Mouse (Mus musculus) bone marrow, adult 2 months (tissue): ENCODE results near the gene Smarca4. TPM values are rescaled to one million over a fixed set of nuclear protein-coding genes. Genes with fewer than 3 reads are reported as not detected.

Source experiments
- H3K27ac ChIP-seq: fragments of 200-500 bp; 2 replicates; pipeline ENCODE4 v1.5.1; 2012; ENCODE audit warnings: low read depth, mild to moderate bottlenecking, control low read depth, inconsistent platforms, low read length; ENCODE audit not compliant: control insufficient read depth, poor library complexity, insufficient read depth
- H3K4me1 ChIP-seq: fragments of 200-500 bp; 2 replicates; pipeline ENCODE4 v1.6.1; 2011; ENCODE audit warnings: low read length; ENCODE audit not compliant: control insufficient read depth, insufficient read depth
- H3K4me3 ChIP-seq: fragments of 200-500 bp; replicated peaks from 2 replicates; pipeline ENCODE3; 2011; ENCODE audit warnings: mild to moderate bottlenecking, low read depth, low read length, control low read depth; ENCODE audit not compliant: control insufficient read depth
- CTCF ChIP-seq: fragments of 200-500 bp; IDR thresholded peaks from 2 replicates; pipeline ENCODE4 v1.5.1; 2011; ENCODE audit warnings: low read length, control low read depth; ENCODE audit not compliant: control insufficient read depth, insufficient read depth
- POLR2A ChIP-seq: fragments of 200-500 bp; IDR thresholded peaks from 2 replicates; pipeline ENCODE4 v1.6.1; 2011; ENCODE audit warnings: low read depth, mild to moderate bottlenecking, control low read depth, low read length, borderline replicate concordance; ENCODE audit not compliant: control insufficient read depth
- WGBS: fragments of 180-500 bp; shearing (Covaris S2); methylation state at CpG from one replicate; pipeline ENCODE4 v1.1.7; 2018; 5-methylcytosine and 5-hydroxymethylcytosine counted together
- polyA plus RNA-seq: library from polyadenylated mRNA; stranded (reverse); fragments of >200 nt; gene quantifications from 2 replicates; pipeline ENCODE4 v1.2.4, GENCODE M21; 2011; ENCODE audit warnings: low replicate concordance; ENCODE audit not compliant: missing spikeins, insufficient read depth, insufficient read length

Gene Smarca4
- polyA plus RNA-seq, 1 experiment, result 66.3 TPM

DNA sequence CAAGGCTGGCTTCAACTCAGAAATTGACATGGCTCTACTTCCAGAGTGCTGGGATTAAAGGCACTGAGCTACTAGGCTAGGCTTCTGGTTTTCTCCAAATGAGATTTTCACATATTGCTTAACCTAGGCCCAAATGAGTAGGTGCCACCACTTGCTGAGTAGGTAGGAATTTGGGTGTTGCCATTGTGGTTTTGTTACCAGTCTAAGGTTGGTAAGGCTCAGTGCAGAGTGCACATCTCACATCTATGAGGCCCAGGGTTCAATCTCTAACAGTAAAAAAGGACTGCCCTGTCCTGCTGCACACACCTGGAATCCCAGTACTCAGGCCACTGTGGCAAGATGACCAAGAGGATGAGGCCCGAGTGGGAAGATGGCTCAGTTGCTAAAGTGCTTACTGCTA is 30.6 kb upstream of the Smarca4 start:
- TF ChIP-seq CTCF, result no peak
- TF ChIP-seq POLR2A, result no peak
- H3K4me1 ChIP-seq, result no peaks in the 10 kb centered on the region
- H3K27ac ChIP-seq, result no peak overlapping the region
- H3K4me3 ChIP-seq, result no peak overlapping the region
- WGBS, result 86% methylated on average over 1 of the region's 1 CpGs

DNA sequence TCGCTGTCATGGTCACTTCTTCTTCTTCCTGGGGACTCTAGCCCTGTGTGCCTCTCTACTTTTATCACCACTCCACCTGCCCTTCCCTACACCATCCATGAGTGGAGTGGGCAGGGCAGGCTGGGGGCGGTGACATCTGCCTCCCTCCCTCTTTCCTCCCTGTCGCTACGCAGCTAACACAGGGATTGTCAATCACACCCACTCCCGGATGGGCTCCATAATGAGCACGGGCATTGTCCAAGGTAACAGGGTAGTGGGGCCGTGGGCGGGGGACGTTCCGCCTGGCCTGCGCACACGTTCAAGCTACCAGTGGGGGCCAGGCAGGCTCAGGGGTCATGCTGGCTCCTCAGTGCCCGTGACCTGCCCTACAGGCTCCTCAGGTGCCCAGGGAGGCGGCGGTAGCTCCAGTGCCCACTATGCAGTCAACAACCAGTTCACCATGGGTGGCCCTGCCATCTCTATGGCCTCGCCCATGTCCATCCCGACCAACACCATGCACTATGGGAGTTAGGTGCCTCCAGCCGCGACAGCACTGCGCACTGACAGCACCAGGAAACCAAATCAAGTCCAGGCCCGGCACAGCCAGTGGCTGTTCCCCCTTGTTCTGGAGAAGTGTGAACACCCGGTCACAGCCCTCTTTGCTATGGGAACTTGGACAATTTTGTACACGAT is 28.2 kb upstream of the Smarca4 start:
- TF ChIP-seq CTCF (no peak), POLR2A (no peak)
- Histone ChIP-seq H3K27ac (no peak overlapping the region), H3K4me1 (no peaks in the 10 kb centered on the region), H3K4me3 (no peak overlapping the region)
- WGBS, result 89% methylated on average over 23 of the region's 23 CpGs

GRCm38 (mm10) chr9:21588350-21588749 is 27.6 kb upstream of the Smarca4 start:
- TF ChIP-seq POLR2A, result no peak
- no peak for TF ChIP-seq CTCF
- H3K27ac ChIP-seq, result no peak overlapping the region
- H3K4me3 ChIP-seq, result no peak overlapping the region
- WGBS, result 87% methylated on average over 8 of the region's 8 CpGs
- no peaks in the 10 kb centered on the region for H3K4me1 ChIP-seq

DNA sequence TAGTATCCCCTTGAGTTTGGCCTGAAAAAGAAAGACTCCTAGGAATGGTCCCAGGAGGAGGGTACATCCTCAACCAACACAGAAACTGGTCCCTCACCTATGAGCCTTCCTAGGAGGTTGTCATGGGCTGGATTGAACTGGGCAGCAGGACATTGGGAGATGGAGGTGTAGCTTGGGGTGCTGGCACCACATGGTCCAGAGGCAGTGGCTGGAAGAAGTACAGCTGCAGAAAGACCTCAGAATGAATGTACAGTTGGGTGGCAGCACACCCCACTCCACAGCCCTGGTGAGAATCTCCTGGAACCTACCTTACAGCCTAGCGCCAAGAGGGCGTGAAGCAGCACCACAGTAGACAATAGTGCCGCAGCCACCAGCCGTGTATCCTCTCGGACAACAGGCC is 26.4 kb upstream of the Smarca4 start:
- no peak overlapping the region for H3K4me3 ChIP-seq
- TF ChIP-seq POLR2A (no peak), CTCF (no peak)
- WGBS, result 99% methylated on average over 5 of the region's 5 CpGs
- H3K4me1 ChIP-seq, result no peaks in the 10 kb centered on the region
- no peak overlapping the region for H3K27ac ChIP-seq

GRCm38 (mm10) chr9:21591127-21591830 is 24.7 kb upstream of the Smarca4 start:
- H3K4me1 ChIP-seq, result no peaks in the 10 kb centered on the region
- TF ChIP-seq POLR2A (no peak), CTCF (no peak)
- 84% methylated on average over 6 of the region's 6 CpGs for WGBS
- no peak overlapping the region for H3K27ac ChIP-seq
- H3K4me3 ChIP-seq, result no peak overlapping the region

DNA sequence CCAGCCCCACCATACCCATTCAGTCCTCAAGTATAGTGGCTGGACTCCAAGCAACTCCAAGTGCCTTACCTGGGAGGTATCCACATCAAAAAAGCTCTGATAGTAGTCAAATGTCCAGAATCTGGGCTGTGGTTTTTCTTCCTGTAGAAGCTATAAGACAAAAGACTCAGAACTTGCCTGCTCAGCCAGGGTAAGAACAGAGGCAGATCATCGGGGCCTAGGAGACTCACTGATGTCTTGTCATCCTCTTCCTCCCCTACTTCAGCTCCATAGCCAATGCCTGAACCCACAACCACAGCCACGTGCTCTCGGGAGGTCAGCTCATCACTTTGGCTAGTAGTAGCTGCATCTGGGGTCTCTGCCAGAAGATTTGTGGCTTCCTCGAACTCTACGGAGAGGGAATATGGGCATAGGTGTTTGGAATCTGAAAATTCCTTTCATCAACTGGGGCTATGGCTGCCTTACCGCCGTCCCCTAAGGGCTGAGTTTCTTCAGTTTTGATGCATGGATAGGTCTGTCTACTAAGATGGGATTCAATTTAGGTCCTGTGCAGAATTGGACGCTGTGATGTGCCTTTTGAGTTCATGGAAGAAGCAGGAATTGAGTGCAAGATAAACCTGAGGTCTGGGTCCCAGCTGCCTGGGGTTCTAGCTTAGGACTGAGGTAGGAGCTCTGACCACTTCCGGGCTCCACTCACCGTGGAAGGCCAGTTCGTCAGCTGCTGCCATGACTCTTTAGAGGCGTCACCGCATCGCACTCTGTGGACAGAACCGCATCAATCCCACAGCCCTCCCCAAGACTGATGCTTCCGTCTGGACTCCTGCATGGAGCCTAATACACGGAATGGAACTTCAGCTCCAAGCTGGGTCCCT is 23.9 kb upstream of the Smarca4 start:
- no peak for TF ChIP-seq CTCF
- no peak for TF ChIP-seq POLR2A
- Histone ChIP-seq H3K27ac (peak overlapping the region; percentile 79), H3K4me3 (peak overlapping the region; percentile 89), H3K4me1 (no peaks in the 10 kb centered on the region)
- WGBS, result 13% methylated on average over 17 of the region's 17 CpGs

DNA sequence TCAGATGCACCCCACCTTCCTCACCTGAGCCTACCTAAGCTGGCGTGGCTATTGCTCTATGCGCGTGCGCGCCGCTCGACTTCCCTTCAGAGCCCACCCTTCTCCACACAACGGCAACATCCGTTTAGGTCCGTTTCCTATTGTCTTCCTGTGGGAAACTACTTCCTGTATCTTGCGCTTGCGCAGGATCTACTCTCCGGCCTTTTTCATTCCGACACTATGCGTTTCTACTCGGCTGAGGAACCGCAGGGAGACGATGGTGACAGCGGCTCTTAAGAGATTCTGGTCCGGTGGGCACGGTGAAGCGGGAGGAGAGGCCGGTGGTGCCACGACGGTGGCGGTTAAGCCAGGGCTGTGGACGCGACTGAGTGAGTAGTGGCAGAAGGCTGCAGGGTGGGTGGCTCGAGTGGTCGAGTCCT is 23.3 kb upstream of the Smarca4 start, which contains the start of the genes Timm29 and Yipf2:
TSS of gene Timm29 (plus strand) at position 20 of the 419 bp plus-strand sequence.
TSS of gene Yipf2 (minus strand) at position 126 of the 419 bp plus-strand sequence.
- WGBS, result under 1% methylated on average over 30 of the region's 30 CpGs
- Histone ChIP-seq H3K27ac (peak within 1 kb of the TSS; percentile 79), H3K4me1 (no peaks in the 10 kb centered on the region), H3K4me3 (peak within 1 kb of the TSS; percentile 89)
- TF ChIP-seq POLR2A, result peak; percentile 52; the same call in 1 of the 2 replicates
- no peak for TF ChIP-seq CTCF
